Mouse (Mus musculus) cerebellum, adult 11-12 months (tissue): ENCODE results near the gene Adam26b.
"Not testable (repeated sequence)": the region's sequence is repeated elsewhere in the genome, so short reads cannot be mapped to it uniquely, and the experiment has no call there.

Source experiments
- DNase-seq: peaks from one replicate; pipeline ENCODE4 v3.0.0; 2022

The Adam26b gene

DNA sequence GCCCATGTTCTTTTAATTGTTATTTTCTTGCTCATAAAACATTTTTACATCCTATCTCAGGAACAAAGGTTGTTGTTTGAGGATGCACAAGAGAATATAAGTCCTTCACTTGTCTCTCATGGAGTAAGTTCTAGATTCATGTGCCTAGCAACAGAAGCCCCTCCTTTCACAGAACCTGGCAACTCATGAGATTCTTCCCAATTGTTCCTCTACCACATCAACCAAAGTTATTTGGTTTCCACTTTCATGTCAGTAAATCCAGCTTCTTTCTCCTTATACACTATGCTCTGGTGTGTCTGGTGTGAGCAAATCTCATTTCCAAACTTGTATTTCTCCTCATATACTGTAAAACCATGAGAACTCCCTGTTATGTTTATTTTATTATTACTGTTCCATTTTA is at the start of gene Adam26b:
Adam26b (minus strand) TSS at position 101 of the 400 bp plus-strand sequence.
- not testable (repeated sequence) for DNase-seq

DNA sequence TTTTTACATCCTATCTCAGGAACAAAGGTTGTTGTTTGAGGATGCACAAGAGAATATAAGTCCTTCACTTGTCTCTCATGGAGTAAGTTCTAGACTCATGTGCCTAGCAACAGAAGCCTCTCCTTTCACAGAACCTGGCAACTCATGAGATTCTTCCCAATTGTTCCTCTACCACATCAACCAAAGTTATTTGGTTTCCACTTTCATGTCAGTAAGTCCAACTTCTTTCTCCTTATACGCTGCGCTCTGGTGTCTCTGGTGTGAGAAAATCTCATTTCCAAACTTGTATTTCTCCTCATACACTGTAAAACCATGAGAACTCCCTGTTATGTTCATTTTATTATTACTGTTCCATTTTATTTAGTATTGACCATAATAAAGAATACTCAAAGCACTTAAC is 48.7 kb upstream of the Adam26b start, which contains the start of gene Adam26a:
Adam26a (minus strand) TSS at position 101 of the 400 bp plus-strand sequence.
- DNase-seq, result not testable (repeated sequence)
